Mouse (Mus musculus) intestine, embryonic 14.5 days (tissue): ENCODE measurements at regions not wholly inside any gene's neighbourhood (a gene's known extent, or its start where the extent isn't known, plus 50 kb on each side); places are given as distances from the start of the nearest gene placed in this dataset.
A peak's percentile ranks its signal among the peaks of the same experiment; 100 is the strongest.

ENCODE experiments used
- ATAC-seq: fragments of 200-750 bp; cut with Nextera tagmentation; replicated peaks from 2 replicates; pipeline ENCODE4 v1.8.0; 2017; ENCODE audit warnings: low read depth, moderate number of reproducible peaks, moderate TSS enrichment, moderate library complexity; ENCODE audit not compliant: low FRiP score, low TSS enrichment
- DNase-seq: peaks from one replicate; pipeline ENCODE4 v3.0.0-alpha.2; 2018; ENCODE audit warnings: low spot score
- H3K27ac ChIP-seq: fragments of 300-500 bp; sonication (generic); 2 replicates; pipeline ENCODE4 v1.5.1; 2014; ENCODE audit warnings: low read depth, mild to moderate bottlenecking, control low read depth
- H3K27me3 ChIP-seq: fragments of 300-500 bp; sonication (generic); replicated peaks from 2 replicates; pipeline ENCODE4 v1.6.1; 2014; ENCODE audit warnings: low read length, control low read depth; ENCODE audit not compliant: control insufficient read depth, insufficient read depth
- H3K36me3 ChIP-seq: fragments of 300-500 bp; sonication (generic); 2 replicates; pipeline ENCODE4 v1.6.1; 2014; ENCODE audit warnings: low read length, control low read depth; ENCODE audit not compliant: control insufficient read depth, insufficient read depth
- H3K4me1 ChIP-seq: fragments of 300-500 bp; sonication (generic); replicated peaks from 2 replicates; pipeline ENCODE4 v1.6.1; 2014; ENCODE audit warnings: low read length, control low read depth, mixed read lengths; ENCODE audit not compliant: control insufficient read depth, insufficient read depth
- H3K4me2 ChIP-seq: fragments of 300-500 bp; sonication (generic); 2 replicates; pipeline ENCODE4 v1.6.1; 2014; ENCODE audit warnings: low read length
- H3K4me3 ChIP-seq: fragments of 300-500 bp; sonication (generic); 2 replicates; pipeline ENCODE4 v1.5.1; 2014; ENCODE audit warnings: low read depth, low read length, control low read depth, mixed read lengths
- H3K9ac ChIP-seq: fragments of 300-500 bp; sonication (generic); 2 replicates; pipeline ENCODE4 v1.6.1; 2014; ENCODE audit warnings: mild to moderate bottlenecking, low read length
- H3K9me3 ChIP-seq: fragments of 300-500 bp; sonication (generic); 2 replicates; pipeline ENCODE4 v1.6.1; 2016; ENCODE audit warnings: low read length, control low read depth; ENCODE audit not compliant: control insufficient read depth
- WGBS: fragments of 180-500 bp; shearing (Covaris S2); extraction: QIAGEN DNeasy Blood & Tissue Kit; methylation state at CpG from one replicate; pipeline ENCODE4 v1.1.7; 2014; 5-methylcytosine and 5-hydroxymethylcytosine counted together

DNA sequence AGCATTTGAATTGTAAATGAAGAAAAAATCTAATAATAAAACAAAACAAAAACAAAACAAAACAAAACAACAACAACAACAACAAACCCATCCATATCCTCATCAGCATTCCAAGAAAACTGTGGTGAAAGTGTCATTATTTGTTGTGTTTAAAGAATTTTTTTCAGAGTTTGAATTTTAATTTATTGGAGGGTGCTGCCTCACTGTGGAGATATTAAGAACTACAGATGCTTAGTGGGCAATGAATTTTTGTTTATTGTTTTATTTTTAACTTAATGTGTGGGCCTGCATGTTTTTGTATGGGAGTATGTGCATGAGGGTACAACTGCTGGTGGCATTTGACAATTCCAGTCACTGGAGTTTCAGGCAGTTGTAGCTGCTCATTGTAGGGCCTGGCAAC lies 147.6 kb upstream of the Manea start:
- Histone ChIP-seq H3K9ac (no peak overlapping the region), H3K4me1 (no peaks in the 10 kb centered on the region), H3K4me3 (no peak overlapping the region), H3K27ac (no peak overlapping the region), H3K27me3 (no peaks in the 10 kb centered on the region), H3K4me2 (no peak overlapping the region), H3K36me3 (no peaks in the 10 kb centered on the region), H3K9me3 (no peaks in the 10 kb centered on the region)
- DNase-seq (no peak), ATAC-seq (no peak)

- no peak overlapping the region for H3K4me3 ChIP-seq
- H3K36me3 ChIP-seq = no peaks in the 10 kb centered on the region
- H3K9ac ChIP-seq = no peak overlapping the region
- no peak for DNase-seq
- no peaks in the 10 kb centered on the region for H3K4me1 ChIP-seq
- H3K9me3 ChIP-seq = no peaks in the 10 kb centered on the region
- WGBS = 84% methylated on average over 1 of the region's 1 CpGs
- no peak for ATAC-seq
- H3K27me3 ChIP-seq = no peaks in the 10 kb centered on the region
- H3K27ac ChIP-seq = no peak overlapping the region
- no peak overlapping the region for H3K4me2 ChIP-seq
These were observed 128.2 kb upstream of the Manea start for GRCm38 (mm10) chr4:26474913-26475312.

GRCm38 (mm10) chr4:26441533-26441932 lies 94.8 kb upstream of the Manea start:
- Histone ChIP-seq H3K36me3 (no peaks in the 10 kb centered on the region), H3K9ac (no peak overlapping the region), H3K9me3 (no peaks in the 10 kb centered on the region), H3K27ac (no peak overlapping the region), H3K4me3 (no peak overlapping the region), H3K4me2 (no peak overlapping the region), H3K27me3 (no peaks in the 10 kb centered on the region), H3K4me1 (no peaks in the 10 kb centered on the region)
- WGBS = 41% methylated on average over 1 of the region's 1 CpGs
- DNase-seq (no peak), ATAC-seq (0 out of 2 replicates have a peak, but pooled peaks have one; percentile 68)

- no peak overlapping the region for H3K4me2 ChIP-seq
- no peak for ATAC-seq
- H3K27me3 ChIP-seq = no peaks in the 10 kb centered on the region
- H3K36me3 ChIP-seq = no peaks in the 10 kb centered on the region
- H3K4me1 ChIP-seq = no peaks in the 10 kb centered on the region
- H3K27ac ChIP-seq = no peak overlapping the region
- no peaks in the 10 kb centered on the region for H3K9me3 ChIP-seq
- DNase-seq = no peak
- H3K4me3 ChIP-seq = no peak overlapping the region
- H3K9ac ChIP-seq = no peak overlapping the region
These were observed 75.4 kb upstream of the Manea start for GRCm38 (mm10) chr4:26422084-26422483.

DNA sequence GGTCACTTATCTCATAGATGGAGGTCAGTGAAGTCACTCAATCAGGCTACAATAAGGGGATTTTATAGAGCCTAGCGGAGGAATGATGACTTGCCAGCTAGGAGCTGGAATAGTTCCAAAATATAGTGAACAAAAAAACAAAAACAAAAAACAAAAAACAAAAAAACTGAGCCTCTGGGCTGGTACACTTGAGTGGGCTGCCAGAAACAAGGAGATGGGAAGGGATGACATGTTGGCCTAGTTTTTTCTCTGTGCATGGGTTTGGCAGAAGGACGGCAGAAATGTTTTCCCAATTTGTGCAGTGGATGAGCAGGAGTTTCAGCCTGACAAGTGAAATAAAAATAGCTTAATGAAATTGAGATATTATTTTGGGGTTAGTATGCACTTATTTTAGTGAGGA lies 57.6 kb upstream of the Manea start:
- Histone ChIP-seq H3K36me3 (no peaks in the 10 kb centered on the region), H3K4me1 (no peaks in the 10 kb centered on the region), H3K9ac (no peak overlapping the region), H3K4me2 (no peak overlapping the region), H3K27ac (no peak overlapping the region), H3K4me3 (no peak overlapping the region), H3K9me3 (no peaks in the 10 kb centered on the region), H3K27me3 (no peaks in the 10 kb centered on the region)
- 83% methylated on average over 2 of the region's 2 CpGs for WGBS
- DNase-seq = no peak
- ATAC-seq = no peak

DNA sequence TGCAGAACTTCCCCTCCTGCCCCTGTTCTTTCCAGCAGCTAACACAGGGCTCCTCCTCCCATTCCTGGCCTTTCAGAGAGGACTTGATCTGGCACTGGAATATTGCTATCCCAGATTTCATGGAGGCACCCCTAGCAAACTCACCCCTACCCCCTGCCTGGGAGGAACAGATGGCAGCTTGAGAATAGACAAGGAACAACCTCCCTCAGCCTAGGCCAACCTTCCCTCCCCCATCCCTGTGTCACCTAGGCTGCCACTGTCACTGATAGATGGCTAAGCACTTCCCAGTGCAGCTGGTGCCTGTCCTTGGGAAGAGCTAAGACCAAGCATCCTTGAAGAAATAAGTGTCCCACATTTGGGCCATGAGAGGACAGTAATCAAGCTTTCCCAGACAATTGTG lies 55.5 kb upstream of the Manea start:
- ATAC-seq (no peak), DNase-seq (no peak)
- Histone ChIP-seq H3K9ac (no peak overlapping the region), H3K9me3 (no peaks in the 10 kb centered on the region), H3K4me2 (no peak overlapping the region), H3K27me3 (no peaks in the 10 kb centered on the region), H3K4me3 (no peak overlapping the region), H3K36me3 (no peaks in the 10 kb centered on the region), H3K4me1 (no peaks in the 10 kb centered on the region), H3K27ac (no peak overlapping the region)
